Mouse (Mus musculus): ENCODE data around the gene Igfbp4.

The Igfbp4 gene

DNA sequence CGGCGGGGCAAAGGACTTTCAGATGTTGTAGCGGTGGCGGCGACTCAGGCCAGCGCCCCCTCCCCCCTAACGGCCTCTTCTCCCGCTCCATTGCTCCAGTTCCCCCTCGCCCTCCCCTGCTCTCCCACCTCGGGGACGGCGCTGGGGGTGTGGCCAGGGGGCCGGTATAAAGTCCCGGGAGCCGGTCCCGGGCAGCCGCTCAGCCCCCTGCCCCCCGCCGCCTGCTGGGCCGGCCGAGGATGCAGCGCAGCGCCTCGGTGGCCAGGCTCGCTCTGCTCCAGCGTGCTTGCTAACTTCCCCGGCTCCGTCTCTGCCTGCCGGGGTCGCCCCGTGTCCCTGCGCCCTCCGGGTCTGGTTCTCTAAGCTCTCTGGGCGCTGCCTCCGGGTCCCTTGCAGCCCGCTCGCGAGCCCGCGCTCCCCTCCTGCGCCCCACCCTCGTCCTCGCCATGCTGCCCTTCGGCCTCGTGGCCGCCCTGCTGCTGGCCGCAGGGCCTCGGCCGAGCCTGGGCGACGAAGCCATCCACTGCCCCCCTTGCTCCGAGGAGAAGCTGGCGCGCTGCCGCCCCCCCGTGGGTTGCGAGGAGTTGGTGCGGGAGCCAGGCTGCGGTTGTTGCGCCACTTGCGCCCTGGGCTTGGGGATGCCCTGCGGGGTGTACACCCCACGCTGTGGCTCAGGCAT is at the start of gene Igfbp4:
Gene Igfbp4 (plus strand): TSS at position 194 of the 679 bp plus-strand sequence.
- DNase-seq (ENCODE audit: low spot score in 2 of 2): peak in 1 of 2 experiments; percentile 38

- no peak for DNase-seq (ENCODE audit: low spot score in 2 of 2)
Measured at GRCm38 (mm10) chr11:98995987-98996386, 45.1 kb upstream of the Igfbp4 start.

- DNase-seq (ENCODE audit: low spot score in 2 of 2): no peak
Measured at GRCm38 (mm10) chr11:98997659-98998058, 43.4 kb upstream of the Igfbp4 start.

DNA sequence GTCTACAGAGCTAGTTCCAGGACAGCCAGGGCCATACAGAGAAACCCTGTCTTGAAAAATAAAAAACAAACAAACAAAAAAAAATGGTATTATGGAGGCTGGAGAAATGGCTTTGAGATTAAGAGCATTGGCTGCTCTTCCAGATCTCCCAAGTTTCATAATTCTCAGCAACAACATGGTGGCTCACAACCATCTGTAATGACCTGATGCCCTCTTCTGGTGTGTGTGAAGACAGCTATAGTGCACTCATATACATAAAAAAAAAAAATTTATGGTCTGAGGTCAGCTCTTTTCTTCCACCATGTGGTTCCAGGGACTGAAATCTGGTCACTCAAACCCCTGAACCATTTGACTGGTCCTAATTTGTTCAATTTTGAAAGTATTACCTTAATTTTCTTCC is 42.3 kb upstream of the Igfbp4 start:
- no peak for DNase-seq (ENCODE audit: low spot score in 2 of 2)

DNA sequence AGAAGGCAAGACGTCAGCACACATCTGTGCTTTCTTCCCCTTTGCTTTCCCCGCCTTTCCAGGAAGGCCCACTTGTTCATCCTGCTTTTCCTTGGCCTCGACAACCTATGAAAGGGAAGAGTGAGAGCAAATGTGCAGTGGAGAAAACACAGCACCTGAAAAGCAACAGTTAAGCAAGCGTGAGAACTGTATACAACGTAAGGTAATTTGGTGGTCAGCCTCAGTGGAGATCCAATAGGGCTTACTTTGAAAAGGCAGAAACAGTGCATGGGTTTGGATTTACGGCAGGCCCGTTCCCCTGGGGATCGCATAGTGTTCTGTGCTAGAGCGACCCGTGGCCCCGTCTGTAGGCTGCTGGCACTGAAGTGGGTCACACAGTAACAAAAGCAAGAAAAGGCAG is 41.8 kb upstream of the Igfbp4 start:
- DNase-seq (ENCODE audit: low spot score in 2 of 2): no peak

DNA sequence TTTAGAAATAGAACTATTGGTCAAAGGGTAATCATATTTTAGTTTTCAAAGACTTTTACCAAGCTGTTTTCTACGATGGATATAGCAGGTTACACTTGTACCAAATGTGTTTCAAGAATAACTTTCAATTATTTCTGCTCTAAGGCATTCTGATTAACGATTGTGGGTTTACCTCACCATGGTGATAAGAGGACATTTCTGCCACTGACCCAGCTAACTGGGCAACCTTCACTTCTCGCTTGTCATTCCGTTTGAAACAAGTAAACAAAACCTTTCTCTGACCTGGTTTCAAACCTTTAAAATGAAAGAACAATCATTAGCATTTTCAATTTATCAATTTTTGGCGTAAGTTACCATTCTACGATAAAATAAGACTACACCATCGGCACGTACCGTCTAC is 34.3 kb upstream of the Igfbp4 start:
- no peak for DNase-seq (ENCODE audit: low spot score in 2 of 2)

DNA sequence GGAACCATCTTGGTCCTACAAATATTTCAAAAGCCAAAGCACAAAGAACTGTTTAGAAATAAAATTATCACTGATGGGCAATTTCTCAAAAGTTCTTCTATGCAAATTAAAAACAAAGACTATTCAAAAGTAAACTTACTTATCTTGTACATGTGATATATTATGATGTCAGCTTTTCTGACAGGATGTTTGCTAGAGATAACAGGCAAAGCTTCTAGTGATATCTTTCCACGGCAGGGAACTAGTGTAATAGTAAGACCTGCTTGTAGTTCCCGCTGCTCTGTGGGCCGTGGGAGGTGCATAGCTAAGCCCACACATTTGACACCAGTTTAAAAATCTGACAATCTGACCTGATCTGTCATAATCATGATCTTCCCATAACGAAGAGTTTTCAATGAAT is 30.9 kb upstream of the Igfbp4 start:
- DNase-seq (ENCODE audit: low spot score in 2 of 2): no peak

- DNase-seq (ENCODE audit: low spot score in 2 of 2): no peak
Measured at GRCm38 (mm10) chr11:99010706-99011105, 30.3 kb upstream of the Igfbp4 start.

DNA sequence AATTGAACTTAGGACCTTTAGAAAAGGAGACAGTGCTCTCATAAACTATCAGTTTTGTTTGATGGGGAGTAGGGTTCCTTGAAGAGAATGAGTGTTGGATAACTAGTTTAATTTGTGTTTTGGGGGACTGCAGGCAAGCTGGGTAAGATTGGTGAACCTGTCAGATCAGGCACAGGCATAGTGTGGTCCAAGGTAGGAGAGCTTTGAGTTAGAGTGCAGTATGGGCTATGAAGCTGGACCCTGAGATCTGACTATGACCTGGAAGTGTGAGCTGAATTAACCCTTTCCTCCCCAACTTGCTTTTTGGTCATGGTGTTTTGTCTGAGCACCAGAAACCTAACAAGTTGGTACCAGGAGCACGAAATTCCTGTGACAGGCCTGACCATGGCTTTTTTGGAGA is 27.2 kb upstream of the Igfbp4 start:
- no peak for DNase-seq (ENCODE audit: low spot score in 2 of 2)

DNA sequence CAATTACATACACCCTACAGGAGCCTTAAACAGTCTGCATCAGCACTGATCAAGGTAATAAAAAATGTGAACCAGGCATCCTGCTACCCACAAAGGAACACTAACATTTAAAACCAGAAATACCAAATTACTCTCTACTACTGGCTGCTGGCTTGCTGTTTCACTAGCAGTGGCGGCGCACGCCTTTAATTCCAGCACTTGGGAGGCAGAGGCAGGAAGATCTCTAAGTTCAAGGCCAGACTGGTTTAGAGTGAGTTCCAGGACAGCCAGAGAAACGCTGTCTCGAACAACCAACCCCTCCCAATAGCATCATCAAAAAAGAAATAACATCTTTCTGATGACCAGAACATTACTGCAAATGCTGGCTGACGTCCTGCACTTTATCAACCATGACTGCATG is 21.2 kb upstream of the Igfbp4 start:
- no peak for DNase-seq (ENCODE audit: low spot score in 2 of 2)

DNA sequence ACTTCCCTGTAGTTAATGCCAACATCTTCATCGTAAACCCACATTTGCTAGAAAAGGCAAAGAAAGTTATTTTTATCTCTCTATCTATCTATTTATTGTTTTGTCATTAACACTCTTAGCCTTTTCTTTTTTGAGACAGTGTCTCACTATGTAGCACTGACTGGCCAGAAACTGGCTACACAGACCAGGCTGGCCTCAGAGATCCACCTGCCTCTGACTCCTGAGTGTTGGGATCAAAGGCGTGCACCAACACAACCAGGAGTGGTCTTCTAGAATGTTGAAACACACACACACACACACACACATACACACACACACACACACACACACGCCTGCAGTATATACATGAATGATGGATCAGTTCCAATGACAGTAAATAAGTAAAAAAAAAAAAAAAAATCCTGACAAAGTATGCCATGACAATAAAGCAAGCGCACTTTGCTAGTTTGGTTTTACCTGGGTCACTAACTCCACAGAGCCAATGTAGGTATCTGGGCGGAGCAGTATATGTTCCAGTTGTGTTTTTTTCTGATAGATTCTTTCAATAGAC is 18.6 kb upstream of the Igfbp4 start:
- no peak for DNase-seq (ENCODE audit: low spot score in 2 of 2)

GRCm38 (mm10) chr11:99023094-99023493 is 17.9 kb upstream of the Igfbp4 start:
- DNase-seq (ENCODE audit: low spot score in 2 of 2): no peak

GRCm38 (mm10) chr11:99023500-99024467 is 17.3 kb upstream of the Igfbp4 start, which contains the start of gene Top2a:
Gene Top2a (minus strand): TSS chr11:99024189.
- DNase-seq (ENCODE audit: low spot score in 2 of 2): peak; percentile 99

DNA sequence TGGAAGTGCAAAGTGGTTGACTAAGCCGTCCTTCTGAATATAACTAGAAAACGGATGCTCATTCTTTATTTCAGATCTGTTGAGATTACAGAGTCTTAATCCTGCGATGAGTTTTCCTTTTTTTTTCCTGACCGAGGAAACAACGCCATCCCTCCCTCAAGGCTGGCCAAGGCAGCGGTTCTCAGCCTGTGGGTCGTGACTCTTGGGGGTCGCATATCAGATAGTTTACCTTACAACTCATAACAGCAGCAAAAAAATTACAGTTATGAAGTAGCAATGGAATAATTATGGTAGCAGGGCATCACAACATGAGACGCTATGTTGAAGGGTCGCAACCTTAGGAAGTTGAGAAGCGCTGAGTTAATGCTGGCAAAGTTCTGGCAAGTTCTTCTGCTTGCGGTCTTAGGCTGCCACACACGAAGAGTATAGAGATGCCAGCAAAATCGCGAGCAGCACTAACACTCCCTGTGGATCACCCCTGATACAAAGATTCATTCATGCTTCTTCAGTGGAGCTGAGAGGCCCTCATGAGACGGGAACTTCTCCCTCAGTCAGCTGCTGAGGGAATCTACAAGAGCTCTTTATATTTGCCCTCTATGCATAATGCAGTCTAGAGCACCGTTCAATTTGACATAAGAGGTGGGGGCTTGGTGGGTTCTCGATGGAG is 16.4 kb upstream of the Igfbp4 start:
- no peak for DNase-seq (ENCODE audit: low spot score in 2 of 2)

DNA sequence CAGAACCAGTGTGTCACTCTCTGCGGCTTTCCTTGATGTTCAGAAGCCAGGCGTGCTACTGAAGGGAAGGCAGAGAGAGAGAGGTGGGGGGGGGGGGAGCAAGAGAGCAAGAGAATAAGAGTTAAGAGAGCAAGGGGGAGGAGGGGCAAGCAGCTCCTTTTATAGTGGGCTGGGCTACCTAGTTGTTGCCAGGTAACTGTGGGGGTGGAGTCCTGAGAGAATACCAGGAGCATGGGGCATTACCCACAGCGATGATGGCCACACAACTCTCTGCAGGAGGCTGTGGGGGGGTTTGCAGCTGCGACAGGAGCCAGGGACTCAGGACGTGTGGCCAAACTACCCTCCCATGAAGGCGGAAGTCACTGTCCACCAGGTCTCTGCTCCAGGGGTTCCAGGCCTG is 15.2 kb upstream of the Igfbp4 start:
- DNase-seq (ENCODE audit: low spot score in 2 of 2): no peak

- no peak for DNase-seq (ENCODE audit: low spot score in 2 of 2)
Measured at GRCm38 (mm10) chr11:99026899-99027440, 14.1 kb upstream of the Igfbp4 start.

DNA sequence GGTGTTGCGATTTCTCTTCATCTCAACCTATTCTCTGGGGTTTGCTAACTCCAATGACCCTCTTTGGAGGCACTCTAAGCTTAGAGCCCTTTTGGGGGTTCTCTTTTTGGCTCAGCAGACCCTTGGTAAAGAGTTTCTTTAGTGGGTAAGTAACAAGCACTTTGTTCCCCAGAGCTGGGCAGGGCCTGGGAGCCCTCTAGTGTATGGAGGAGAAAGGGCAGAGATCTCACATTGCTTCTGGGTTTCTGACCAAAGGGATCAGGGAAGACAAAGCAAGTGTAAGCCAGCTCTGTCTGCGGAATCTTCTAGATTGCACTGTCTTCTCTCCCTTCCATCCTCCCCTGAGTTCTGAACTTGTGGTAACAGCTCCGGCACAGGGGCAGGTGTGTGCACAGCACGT is 5.7 kb upstream of the Igfbp4 start:
- no peak for DNase-seq (ENCODE audit: low spot score in 2 of 2)

DNA sequence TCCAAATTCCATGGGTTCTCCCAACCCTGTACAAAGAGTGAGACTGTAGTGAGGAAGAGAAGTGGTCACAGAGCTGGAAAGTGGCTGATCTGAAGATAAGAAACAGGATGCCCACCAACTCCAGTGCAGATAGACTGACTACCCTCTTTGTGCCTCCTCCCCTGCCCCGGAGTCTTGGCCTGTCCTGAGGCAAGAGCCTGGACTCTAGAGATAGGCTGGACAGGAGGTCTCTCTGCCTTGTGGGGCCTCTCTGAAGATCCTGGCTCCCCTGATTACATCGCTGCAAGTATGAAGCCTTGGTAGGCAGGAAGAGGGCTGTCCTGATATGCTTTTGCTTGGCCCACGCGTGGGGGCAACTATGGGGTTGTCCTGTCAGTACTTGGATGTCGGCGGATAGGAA is 4.8 kb upstream of the Igfbp4 start:
- no peak for DNase-seq (ENCODE audit: low spot score in 2 of 2)

DNA sequence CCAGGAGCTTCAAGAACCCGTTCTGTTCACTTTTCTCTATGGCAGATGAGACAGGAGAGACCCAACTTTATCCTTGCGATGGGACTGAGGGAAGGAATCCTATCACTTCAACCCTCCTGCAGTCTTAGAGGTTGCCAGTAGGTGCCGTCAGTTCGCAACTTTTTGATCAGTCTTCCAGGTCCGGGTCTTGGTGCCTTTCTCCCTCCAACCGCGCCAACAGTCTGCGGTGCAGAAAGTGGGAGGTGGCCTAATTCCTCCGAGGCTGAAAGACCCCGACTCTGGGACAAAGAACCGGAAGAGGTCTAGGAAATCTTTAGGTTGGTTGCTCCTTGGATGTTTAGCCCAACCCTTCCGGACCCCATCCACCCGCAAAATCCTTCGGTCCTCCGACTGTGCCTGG is 1.3 kb upstream of the Igfbp4 start:
- DNase-seq (ENCODE audit: low spot score in 2 of 2): peak; percentile 85 to 87

DNA sequence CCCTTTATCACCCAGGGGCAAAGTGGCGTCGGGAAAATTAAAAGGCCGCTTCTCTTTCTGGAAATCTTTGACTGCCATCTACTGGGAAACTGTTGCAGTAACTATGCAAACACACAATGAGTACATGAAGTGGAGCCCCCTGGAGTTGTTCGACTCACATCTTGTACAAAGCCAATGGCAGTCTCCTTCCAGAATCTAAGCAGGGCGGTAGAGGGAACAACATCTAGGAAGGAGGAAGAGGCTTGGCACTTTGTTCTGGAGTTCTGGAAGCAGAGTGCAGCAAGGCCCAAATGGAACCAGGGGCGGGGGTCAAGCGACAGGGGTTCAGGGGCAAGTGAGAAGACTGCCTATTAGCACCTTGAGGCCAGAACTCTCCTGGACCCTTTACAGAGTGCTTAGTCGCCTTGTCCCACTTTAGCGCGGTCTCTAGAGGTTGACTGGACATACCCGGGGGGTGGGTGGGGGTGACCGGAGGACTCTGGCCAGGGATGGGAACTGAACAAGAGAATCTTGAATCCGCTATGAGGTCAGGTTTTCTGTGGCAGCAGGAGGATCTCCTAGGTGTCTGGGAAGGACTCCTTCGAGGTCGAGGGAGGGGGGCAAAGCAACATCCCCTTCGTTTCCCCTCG is 584 bp upstream of the Igfbp4 start:
- peak in 1 of 2 experiments; percentile 40 for DNase-seq (ENCODE audit: low spot score in 2 of 2)

All from right cerebral cortex, adult 2 months (tissue).